Mouse (Mus musculus): ENCODE results near the gene Dclk2. TPM values are rescaled to one million over a fixed set of nuclear protein-coding genes. Genes with fewer than 3 reads are reported as not detected.

Gene Dclk2
- 14.9 TPM for polyA plus RNA-seq (2015; fragmentation: Illumina TruSeq; extraction: RNeasy Lipid Tissue Mini Kit (QIAGEN cat#74804); ENCODE audit: insufficient read depth, low replicate concordance)

GRCm38 (mm10) chr3:86920343-86921083 lies at the start of gene Dclk2:
Gene Dclk2 (minus strand): TSS chr3:86920852.

Other genes with a start within 250 kb of the Dclk2 start
- gene Cd1d1, start 78.6 kb upstream of the Dclk2 start, polyA plus RNA-seq (2015; fragmentation: Illumina TruSeq; extraction: RNeasy Lipid Tissue Mini Kit (QIAGEN cat#74804); ENCODE audit: insufficient read depth, low replicate concordance): 174 TPM

Data from spleen, adult 10 weeks (tissue).